Mouse (Mus musculus) hindbrain, embryonic 12.5 days (tissue): ENCODE results near the gene Erc2. TPM values are rescaled to one million over a fixed set of nuclear protein-coding genes. Genes with fewer than 3 reads are reported as not detected.
"Not testable (repeated sequence)": the region's sequence is repeated elsewhere in the genome, so short reads cannot be mapped to it uniquely, and the experiment has no call there.

Experiments
- ATAC-seq: fragments of 200-750 bp; cut with Nextera tagmentation; 2 replicates; pipeline ENCODE4 v1.8.0; 2017; ENCODE audit warnings: moderate TSS enrichment; ENCODE audit not compliant: low FRiP score
- H3K27ac ChIP-seq: fragments of 300-500 bp; sonication (generic); 2 replicates; pipeline ENCODE4 v1.5.1; 2016; ENCODE audit warnings: mild to moderate bottlenecking
- H3K27me3 ChIP-seq: fragments of 300-500 bp; sonication (generic); 2 replicates; pipeline ENCODE4 v1.6.1; 2016; ENCODE audit warnings: mild to moderate bottlenecking
- H3K36me3 ChIP-seq: fragments of 300-500 bp; sonication (generic); 2 replicates; pipeline ENCODE4 v1.6.1; 2016; ENCODE audit warnings: mild to moderate bottlenecking
- H3K4me1 ChIP-seq: fragments of 300-500 bp; sonication (generic); 2 replicates; pipeline ENCODE4 v1.6.1; 2016
- H3K4me2 ChIP-seq: fragments of 300-500 bp; sonication (generic); replicated peaks from 2 replicates; pipeline ENCODE4 v1.6.1; 2016; ENCODE audit warnings: mild to moderate bottlenecking
- H3K4me3 ChIP-seq: fragments of 300-500 bp; sonication (generic); 2 replicates; pipeline ENCODE4 v1.5.1; 2016; ENCODE audit warnings: mild to moderate bottlenecking
- H3K9ac ChIP-seq: fragments of 300-500 bp; sonication (generic); 2 replicates; pipeline ENCODE4 v1.6.1; 2016; ENCODE audit warnings: mild to moderate bottlenecking, moderate library complexity
- H3K9me3 ChIP-seq: fragments of 300-500 bp; sonication (generic); replicated peaks from 2 replicates; pipeline ENCODE4 v1.6.1; 2016; ENCODE audit warnings: mild to moderate bottlenecking
- WGBS: fragments of 180-500 bp; shearing (Covaris S2); methylation state at CpG from one replicate; pipeline ENCODE4 v1.1.7; 2016; 5-methylcytosine and 5-hydroxymethylcytosine counted together
- polyA plus RNA-seq: library from polyadenylated mRNA; unstranded; fragments of >200 nt; fragmentation: Nextera tagmentation; extraction: Ambion mirVana; gene quantifications from 2 replicates; pipeline ENCODE4 v1.2.1, GENCODE M21; 2016

The Erc2 gene
- polyA plus RNA-seq, 1 experiment from 2014 or later = 36.0 TPM

- no peak overlapping the region for H3K4me2 ChIP-seq
- WGBS = 92% methylated on average over 6 of the region's 6 CpGs
- no peaks in the 10 kb centered on the region for H3K9me3 ChIP-seq
Measured at GRCm38 (mm10) chr14:27860371-27861046, 238.3 kb downstream of the Erc2 start.

DNA sequence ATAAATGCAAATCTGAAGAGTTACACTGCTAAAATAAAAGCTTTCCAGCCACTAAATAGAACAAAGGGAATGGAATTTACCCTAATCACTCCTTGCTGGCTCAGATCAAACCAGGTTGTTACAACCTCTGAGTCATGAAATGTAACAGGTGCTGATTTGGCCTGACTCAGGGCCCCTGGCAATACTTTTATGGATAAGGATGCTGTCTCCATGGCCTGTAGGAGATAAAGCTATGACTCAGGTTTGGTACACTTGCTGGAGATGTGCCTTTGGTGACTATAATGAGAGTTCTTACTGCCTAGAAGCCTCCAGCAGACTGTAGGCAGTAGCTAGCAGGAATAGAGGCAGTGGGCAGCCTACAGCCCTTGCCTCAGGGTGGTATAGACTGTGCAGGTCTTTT is 240.1 kb downstream of the Erc2 start:
- Histone ChIP-seq H3K36me3 (no peaks in the 10 kb centered on the region), H3K4me3 (no peak overlapping the region), H3K4me1 (no peaks in the 10 kb centered on the region), H3K27ac (no peak overlapping the region), H3K9ac (no peak overlapping the region), H3K9me3 (no peaks in the 10 kb centered on the region), H3K4me2 (no peak overlapping the region), H3K27me3 (no peaks in the 10 kb centered on the region)
- no peak for ATAC-seq

More at GRCm38 (mm10) chr14:27860371-27861046, 238.3 kb downstream of the Erc2 start:
- H3K36me3 ChIP-seq = no peaks in the 10 kb centered on the region
- no peak for ATAC-seq
- H3K4me3 ChIP-seq = no peak overlapping the region
- no peaks in the 10 kb centered on the region for H3K27me3 ChIP-seq
- H3K4me1 ChIP-seq = no peaks in the 10 kb centered on the region
- H3K9ac ChIP-seq = no peak overlapping the region
- H3K27ac ChIP-seq = no peak overlapping the region

DNA sequence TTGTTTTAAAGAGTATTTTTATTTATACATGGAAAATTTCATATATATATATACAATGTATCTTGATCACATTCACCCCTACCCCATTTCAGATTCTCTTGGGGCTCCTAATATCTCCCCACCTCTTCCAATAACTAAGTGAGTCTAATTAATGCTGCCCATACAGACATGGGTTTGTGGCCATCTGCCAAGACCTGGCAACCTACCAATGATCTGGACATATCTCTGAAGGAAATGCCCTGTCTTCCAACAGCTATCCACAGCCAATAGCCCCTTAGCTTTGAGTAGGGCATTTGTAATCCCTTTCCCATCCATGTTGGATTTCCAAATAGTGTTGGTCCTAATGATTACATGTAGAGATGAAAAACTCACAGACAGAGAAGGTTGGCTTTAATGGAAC is 245.2 kb downstream of the Erc2 start:
- Histone ChIP-seq H3K9ac (no peak overlapping the region), H3K4me3 (no peak overlapping the region)

GRCm38 (mm10) chr14:27873619-27874018 is 251.4 kb downstream of the Erc2 start:
- Histone ChIP-seq H3K36me3 (no peaks in the 10 kb centered on the region), H3K4me1 (no peaks in the 10 kb centered on the region), H3K4me3 (no peak overlapping the region), H3K4me2 (no peak overlapping the region), H3K9ac (no peak overlapping the region), H3K27ac (no peak overlapping the region), H3K9me3 (no peaks in the 10 kb centered on the region), H3K27me3 (no peaks in the 10 kb centered on the region)
- ATAC-seq = no peak
- 95% methylated on average over 1 of the region's 1 CpGs for WGBS

More for the DNA sequence above, 245.2 kb downstream of the Erc2 start:
- no peak for ATAC-seq
- Histone ChIP-seq H3K27ac (no peak overlapping the region), H3K9me3 (no peaks in the 10 kb centered on the region), H3K4me1 (no peaks in the 10 kb centered on the region), H3K27me3 (no peaks in the 10 kb centered on the region), H3K36me3 (no peaks in the 10 kb centered on the region), H3K4me2 (no peak overlapping the region)

- Histone ChIP-seq H3K9me3 (no peaks in the 10 kb centered on the region), H3K4me1 (no peaks in the 10 kb centered on the region), H3K27ac (no peak overlapping the region), H3K27me3 (no peaks in the 10 kb centered on the region), H3K4me3 (no peak overlapping the region), H3K36me3 (no peaks in the 10 kb centered on the region), H3K4me2 (no peak overlapping the region), H3K9ac (no peak overlapping the region)
- 73% methylated on average over 13 of the region's 13 CpGs for WGBS
- no peak for ATAC-seq
Measured at GRCm38 (mm10) chr14:27875991-27876411, 253.8 kb downstream of the Erc2 start.

DNA sequence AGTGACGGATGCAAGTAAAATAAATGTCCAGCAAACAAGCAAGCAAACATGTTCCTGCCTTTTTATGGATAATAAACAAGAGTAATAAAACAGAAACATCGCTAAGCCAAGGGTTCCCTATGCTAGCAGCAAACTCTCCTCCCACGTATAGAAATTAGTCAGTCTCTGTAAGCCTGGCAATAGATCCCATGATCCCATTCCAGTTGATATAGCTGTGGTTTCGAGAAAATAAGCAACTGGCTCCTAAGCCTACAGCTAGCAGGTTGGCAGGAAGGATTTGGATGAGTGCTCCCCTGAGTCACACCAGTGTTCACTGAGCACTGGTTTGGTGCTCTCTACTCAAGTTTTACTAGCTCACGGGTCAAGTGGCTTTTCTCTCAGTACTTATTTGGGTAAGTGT is 259.7 kb downstream of the Erc2 start:
- no peak for ATAC-seq
- H3K36me3 ChIP-seq = no peaks in the 10 kb centered on the region
- H3K9me3 ChIP-seq = no peaks in the 10 kb centered on the region
- no peaks in the 10 kb centered on the region for H3K27me3 ChIP-seq
- H3K4me2 ChIP-seq = no peak overlapping the region
- H3K4me3 ChIP-seq = no peak overlapping the region
- H3K4me1 ChIP-seq = no peaks in the 10 kb centered on the region
- WGBS = 77% methylated on average over 5 of the region's 5 CpGs
- H3K9ac ChIP-seq = no peak overlapping the region
- H3K27ac ChIP-seq = no peak overlapping the region

- not testable (repeated sequence) for H3K9ac ChIP-seq, H3K27me3 ChIP-seq, H3K27ac ChIP-seq, ATAC-seq, H3K4me2 ChIP-seq, H3K36me3 ChIP-seq, H3K4me1 ChIP-seq, H3K4me3 ChIP-seq, H3K9me3 ChIP-seq
- WGBS = 73% methylated on average over 5 of the region's 5 CpGs
Measured at GRCm38 (mm10) chr14:27886337-27886736, 264.1 kb downstream of the Erc2 start.

DNA sequence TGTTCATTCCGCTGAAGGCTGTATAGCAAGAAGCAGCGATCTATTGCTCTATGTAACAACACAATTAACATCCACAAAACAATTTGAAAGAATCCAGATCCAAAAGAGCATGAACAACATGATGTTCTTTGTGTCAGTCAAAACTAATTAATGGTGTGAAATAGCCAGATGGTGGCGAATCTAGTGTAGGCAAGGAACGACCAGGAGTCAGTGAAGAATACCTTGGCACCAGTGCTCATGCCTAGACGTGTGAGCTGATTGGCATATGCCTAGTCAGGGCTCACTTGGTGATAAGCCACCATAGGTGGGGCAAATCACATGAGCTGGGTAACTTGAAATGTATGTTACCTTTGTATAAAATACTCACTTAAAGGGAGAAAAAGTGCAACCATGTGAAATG is 265.3 kb downstream of the Erc2 start:
- Histone ChIP-seq H3K27me3 (no peaks in the 10 kb centered on the region), H3K4me2 (no peak overlapping the region), H3K4me3 (no peak overlapping the region), H3K9ac (no peak overlapping the region), H3K27ac (no peak overlapping the region), H3K4me1 (no peaks in the 10 kb centered on the region), H3K36me3 (no peaks in the 10 kb centered on the region), H3K9me3 (no peaks in the 10 kb centered on the region)
- no peak for ATAC-seq
- 79% methylated on average over 5 of the region's 5 CpGs for WGBS

DNA sequence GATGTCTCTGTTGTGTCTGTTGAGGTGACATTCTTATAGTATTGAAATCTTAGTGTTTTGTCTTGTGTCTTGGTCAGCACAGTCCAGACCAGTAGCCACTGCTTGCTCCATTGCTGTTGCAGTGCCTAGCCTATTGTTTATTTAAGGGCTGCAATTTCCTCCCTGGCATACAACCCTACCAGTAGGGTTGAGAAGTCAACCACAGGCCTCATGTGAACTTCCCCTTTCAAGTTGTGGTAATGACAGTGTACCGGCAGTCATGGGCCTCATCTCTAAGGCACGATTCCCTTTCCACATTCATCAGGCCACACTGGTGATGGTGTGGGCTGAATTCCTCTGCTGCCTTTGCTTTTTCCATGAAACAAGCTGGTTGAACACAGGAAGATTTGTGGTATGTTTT is 267.4 kb downstream of the Erc2 start:
- H3K27me3 ChIP-seq = no peaks in the 10 kb centered on the region
- no peak for ATAC-seq
- H3K9me3 ChIP-seq = no peaks in the 10 kb centered on the region
- 74% methylated on average over 2 of the region's 2 CpGs for whole genome bisulfite sequencing
- no peak overlapping the region for H3K4me2 ChIP-seq
- no peak overlapping the region for H3K9ac ChIP-seq
- H3K36me3 ChIP-seq = no peaks in the 10 kb centered on the region
- H3K27ac ChIP-seq = no peak overlapping the region
- no peaks in the 10 kb centered on the region for H3K4me1 ChIP-seq
- no peak overlapping the region for H3K4me3 ChIP-seq

GRCm38 (mm10) chr14:27892416-27892815 is 270.2 kb downstream of the Erc2 start:
- no peak overlapping the region for H3K4me2 ChIP-seq
- no peak overlapping the region for H3K4me3 ChIP-seq
- H3K9ac ChIP-seq = no peak overlapping the region
- no peaks in the 10 kb centered on the region for H3K9me3 ChIP-seq
- H3K27ac ChIP-seq = no peak overlapping the region
- 92% methylated on average over 2 of the region's 2 CpGs for WGBS
- no peaks in the 10 kb centered on the region for H3K27me3 ChIP-seq
- H3K4me1 ChIP-seq = no peaks in the 10 kb centered on the region
- no peak for ATAC-seq
- H3K36me3 ChIP-seq = no peaks in the 10 kb centered on the region

GRCm38 (mm10) chr14:27901772-27902171 is 279.5 kb downstream of the Erc2 start:
- Histone ChIP-seq H3K4me3 (no peak overlapping the region), H3K9ac (no peak overlapping the region), H3K4me1 (no peaks in the 10 kb centered on the region), H3K36me3 (no peaks in the 10 kb centered on the region), H3K9me3 (no peaks in the 10 kb centered on the region), H3K27ac (no peak overlapping the region), H3K4me2 (no peak overlapping the region), H3K27me3 (no peaks in the 10 kb centered on the region)
- WGBS = 88% methylated on average over 5 of the region's 5 CpGs
- no peak for ATAC-seq

- Histone ChIP-seq H3K36me3 (no peaks in the 10 kb centered on the region), H3K27me3 (no peaks in the 10 kb centered on the region), H3K27ac (no peak overlapping the region), H3K4me1 (no peaks in the 10 kb centered on the region), H3K9ac (no peak overlapping the region), H3K4me2 (no peak overlapping the region), H3K9me3 (no peaks in the 10 kb centered on the region), H3K4me3 (no peak overlapping the region)
- no peak for ATAC-seq
- 84% methylated on average over 5 of the region's 5 CpGs for WGBS
Measured at GRCm38 (mm10) chr14:27921656-27922373, 299.6 kb downstream of the Erc2 start.

GRCm38 (mm10) chr14:27927369-27927768 is 305.1 kb downstream of the Erc2 start:
- no peak overlapping the region for H3K4me2 ChIP-seq
- WGBS = 98% methylated on average over 3 of the region's 3 CpGs
- no peak overlapping the region for H3K27ac ChIP-seq
- H3K4me1 ChIP-seq = no peaks in the 10 kb centered on the region
- H3K4me3 ChIP-seq = no peak overlapping the region
- no peaks in the 10 kb centered on the region for H3K9me3 ChIP-seq
- no peak for ATAC-seq
- H3K9ac ChIP-seq = no peak overlapping the region
- no peaks in the 10 kb centered on the region for H3K36me3 ChIP-seq
- H3K27me3 ChIP-seq = no peaks in the 10 kb centered on the region
